ENCODE assay signal across 11 mouse cellular contexts in the genomic region with DNA sequence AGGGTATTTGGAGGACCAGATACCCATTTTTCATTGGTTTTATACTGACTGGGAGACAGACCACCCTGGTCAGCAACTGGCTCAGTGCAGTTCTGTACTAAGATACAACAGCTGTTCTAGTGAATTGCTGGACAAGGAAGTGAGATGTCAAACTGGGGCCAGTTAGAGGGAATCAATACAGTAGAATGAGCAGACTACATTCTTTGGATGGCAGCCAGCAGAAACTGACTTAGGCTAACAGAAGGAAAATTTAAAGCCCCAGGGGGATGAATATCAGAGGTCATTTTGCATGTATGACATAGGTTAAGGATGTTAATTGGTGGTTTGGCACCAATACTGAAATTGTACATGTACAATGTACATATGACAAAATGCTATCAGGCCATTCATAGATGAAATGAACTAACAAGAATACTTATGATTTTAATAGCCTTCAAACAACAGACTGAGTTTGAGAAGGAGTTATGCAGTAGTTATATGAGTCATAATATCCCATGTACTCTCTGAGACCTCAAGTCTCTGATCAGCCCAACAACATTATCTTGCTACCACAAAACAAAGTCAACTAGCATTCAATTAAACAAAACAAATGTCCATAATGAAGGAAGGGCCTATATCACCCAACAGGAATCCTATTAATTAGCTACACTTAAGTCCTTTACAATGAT.
DNase-seq lines count a peak whose midpoint lies in the region; ATAC-seq lines count a peak whose summit lies in the region.
"Had no signal": no experiment of that assay in that cellular context is flagged by ENCODE, and none has a peak within 500 bp of the region (broad histone marks: within the 10 kb centered on the region; RNA-seq: fewer than 3 reads in every experiment).

No protein-coding gene starts in this region.

- peak; percentile 71 for ATAC-seq in limb, embryonic 13.5 days (ENCODE audit: low FRiP score, low read depth)
- no peak for ATAC-seq in forebrain, embryonic 12.5 days (ENCODE audit: low FRiP score)

- H3K4me1 ChIP-seq in limb, embryonic 13.5 days: peaks cover 14% of the 10 kb centered on the region; the same call in 1 of the 2 replicates
- H3K4me1 ChIP-seq in limb, embryonic 10.5 days: no peaks in the 10 kb centered on the region
- no peaks in the 10 kb centered on the region for H3K4me1 ChIP-seq in forebrain, embryonic 12.5 days

- intact Hi-C loops in heart, postnatal 14 days (cut with DNase I): no loop called here

- H3K27me3 ChIP-seq in limb, embryonic 13.5 days: no peaks in the 10 kb centered on the region
- no peaks in the 10 kb centered on the region for H3K27me3 ChIP-seq in limb, embryonic 10.5 days (ENCODE audit: low read depth, poor library complexity, severe bottlenecking)
- no peaks in the 10 kb centered on the region for H3K27me3 ChIP-seq in forebrain, embryonic 12.5 days

- H3K9ac ChIP-seq in limb, embryonic 13.5 days: no peak overlapping the region
- H3K9ac ChIP-seq in forebrain, embryonic 12.5 days: no peak overlapping the region

- no peaks in the 10 kb centered on the region for H3K9me3 ChIP-seq in limb, embryonic 13.5 days
- no peaks in the 10 kb centered on the region for H3K9me3 ChIP-seq in limb, embryonic 10.5 days (replicated peaks)
- H3K9me3 ChIP-seq in forebrain, embryonic 12.5 days: no peaks in the 10 kb centered on the region

- DNase-seq in adrenal gland, postnatal 14 days: peak; percentile 5
- no peak for DNase-seq in adrenal gland, postnatal 25 days
- DNase-seq in limb, embryonic 10.5 days (ENCODE audit: low spot score): no peak
- DNase-seq in heart, postnatal 14 days: peak; percentile 3 to 31
- peak; percentile 67 for DNase-seq in mesoderm, embryonic 11.5 days (ENCODE audit: low read depth, low spot score)
- DNase-seq in left cerebral cortex, adult 18-20 months (ENCODE audit: low spot score in 2 of 2): no peak
- DNase-seq: B cell, adult 2 months; right cerebral cortex, postnatal 14 days had no signal

- H3K36me3 ChIP-seq in limb, embryonic 13.5 days: no peaks in the 10 kb centered on the region
- no peaks in the 10 kb centered on the region for H3K36me3 ChIP-seq in limb, embryonic 10.5 days
- no peaks in the 10 kb centered on the region for H3K36me3 ChIP-seq in forebrain, embryonic 12.5 days (replicated peaks)

- no peak overlapping the region for H3K4me3 ChIP-seq in limb, embryonic 13.5 days
- H3K4me3 ChIP-seq in limb, embryonic 10.5 days: no peak overlapping the region
- no peak overlapping the region for H3K4me3 ChIP-seq in forebrain, embryonic 12.5 days (replicated peaks)
- H3K4me3 ChIP-seq: left cerebral cortex, adult 2 months had no signal

- no peak overlapping the region for H3K4me2 ChIP-seq in limb, embryonic 13.5 days (replicated peaks)
- H3K4me2 ChIP-seq in forebrain, embryonic 12.5 days: no peak overlapping the region

- H3K27ac ChIP-seq in limb, embryonic 13.5 days: no peak overlapping the region
- no peak overlapping the region for H3K27ac ChIP-seq in limb, embryonic 10.5 days
- no peak overlapping the region for H3K27ac ChIP-seq in forebrain, embryonic 12.5 days
- H3K27ac ChIP-seq: left cerebral cortex, adult 2 months had no signal

Comparison
In these comparisons a context has a peak if more than half of its experiments do, and no peak if none do; other contexts are left out.
1. DNase-seq: peak in adrenal gland, postnatal 14 days (single experiment), heart, postnatal 14 days (2 of 2) and mesoderm, embryonic 11.5 days (single experiment); none in adrenal gland, postnatal 25 days (single experiment), limb, embryonic 10.5 days (single experiment) and left cerebral cortex, adult 18-20 months (0 of 2).